Mouse (Mus musculus): ENCODE results near the gene Zfp704. TPM values are rescaled to one million over a fixed set of nuclear protein-coding genes. Genes with fewer than 3 reads are reported as not detected.

The Zfp704 gene
- polyA plus RNA-seq, 1 experiment from 2014 or later: 10.2 TPM

DNA sequence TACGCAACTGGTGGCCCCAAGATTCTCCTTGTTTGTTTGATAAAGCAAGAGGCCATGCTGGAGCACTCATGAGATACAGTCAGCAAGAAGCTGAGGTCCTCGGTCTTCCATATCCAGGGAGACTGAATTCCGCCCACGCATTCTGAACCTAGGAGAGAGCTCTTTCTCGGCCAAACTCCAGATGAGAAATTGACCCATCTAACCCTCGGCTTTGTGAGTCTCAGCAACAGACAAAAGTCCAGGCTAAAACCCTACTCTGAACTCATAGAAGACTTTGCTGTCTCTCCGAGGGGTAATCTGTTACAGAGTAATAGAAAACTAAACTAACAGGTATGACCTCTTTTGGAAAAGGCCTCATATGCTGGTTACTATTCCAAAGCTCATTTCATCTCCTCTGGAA lies 4.9 kb downstream of the Zfp704 start:
- Histone ChIP-seq H3K9me3 (ENCODE audit: control insufficient read depth, low read length) (no peaks in the 10 kb centered on the region), H3K4me3 (ENCODE audit: low read depth, low read length) (no peak overlapping the region), H3K27me3 (ENCODE audit: control insufficient read depth, insufficient read depth, low read length) (no peaks in the 10 kb centered on the region), H3K9ac (ENCODE audit: low read length) (no peak overlapping the region), H3K36me3 (ENCODE audit: control insufficient read depth, insufficient read depth, low read length) (no peaks in the 10 kb centered on the region), H3K27ac (replicated peaks; ENCODE audit: low read depth, low read length) (no peak overlapping the region), H3K4me2 (ENCODE audit: low read depth, severe bottlenecking) (no peak overlapping the region), H3K4me1 (ENCODE audit: control insufficient read depth, insufficient read depth, low read length) (peaks cover 19% of the 10 kb centered on the region)
- ATAC-seq (ENCODE audit: insufficient number of reproducible peaks, low FRiP score, low TSS enrichment, low read depth): no peak
- WGBS: 88% methylated on average over 7 of the region's 7 CpGs
- DNase-seq (ENCODE audit: low spot score): no peak

DNA sequence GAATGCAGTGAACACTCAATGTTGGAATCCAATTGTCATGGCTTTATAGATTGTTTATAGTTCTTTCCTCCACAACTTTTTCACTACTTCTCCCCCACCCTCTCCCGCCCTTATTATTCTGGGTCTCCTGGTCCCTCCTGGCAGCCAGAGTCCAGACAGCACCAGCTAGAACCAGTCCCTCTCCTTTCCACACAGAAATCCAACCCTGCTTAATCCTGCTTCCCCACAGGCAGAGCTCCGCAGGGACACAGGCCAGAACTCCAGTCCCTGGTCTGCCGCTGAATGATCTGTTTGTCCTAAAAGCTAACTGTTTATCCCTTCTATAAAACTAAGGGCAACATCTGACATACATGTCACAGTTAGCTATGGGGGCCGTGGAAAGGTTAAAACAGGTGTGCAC lies 6.0 kb downstream of the Zfp704 start:
- no peak overlapping the region for H3K4me3 ChIP-seq (ENCODE audit: low read depth, low read length)
- no peaks in the 10 kb centered on the region for H3K36me3 ChIP-seq (ENCODE audit: control insufficient read depth, insufficient read depth, low read length)
- H3K9ac ChIP-seq (ENCODE audit: low read length): no peak overlapping the region
- H3K27me3 ChIP-seq (ENCODE audit: control insufficient read depth, insufficient read depth, low read length): no peaks in the 10 kb centered on the region
- DNase-seq (ENCODE audit: low spot score) (no peak), ATAC-seq (ENCODE audit: insufficient number of reproducible peaks, low FRiP score, low TSS enrichment, low read depth) (no peak)
- no peaks in the 10 kb centered on the region for H3K9me3 ChIP-seq (ENCODE audit: control insufficient read depth, low read length)
- H3K27ac ChIP-seq (replicated peaks; ENCODE audit: low read depth, low read length): no peak overlapping the region
- peaks cover 19% of the 10 kb centered on the region for H3K4me1 ChIP-seq (ENCODE audit: control insufficient read depth, insufficient read depth, low read length)
- 80% methylated on average over 4 of the region's 4 CpGs for WGBS
- no peak overlapping the region for H3K4me2 ChIP-seq (ENCODE audit: low read depth, severe bottlenecking)

DNA sequence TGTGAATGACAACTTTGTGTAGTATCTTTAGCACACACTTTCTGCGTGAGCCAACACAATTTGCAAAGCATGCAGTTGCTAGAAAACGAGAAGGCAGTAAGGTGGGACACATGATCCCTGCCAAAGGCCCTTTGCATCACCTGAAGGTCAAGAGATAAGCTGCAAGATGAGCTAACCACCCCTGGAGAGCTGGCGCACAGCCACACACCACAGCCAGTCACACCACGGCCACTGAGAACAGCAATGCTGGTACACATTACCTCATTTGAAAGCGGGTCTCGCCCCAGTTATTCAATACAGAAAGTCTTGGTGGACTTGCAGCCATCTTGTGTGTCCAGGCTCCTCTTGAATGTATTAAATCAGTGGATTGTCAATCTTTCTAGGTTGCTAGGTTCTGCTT lies 9.3 kb downstream of the Zfp704 start:
- Histone ChIP-seq H3K4me3 (ENCODE audit: low read depth, low read length) (no peak overlapping the region), H3K9me3 (ENCODE audit: control insufficient read depth, low read length) (no peaks in the 10 kb centered on the region), H3K36me3 (ENCODE audit: control insufficient read depth, insufficient read depth, low read length) (no peaks in the 10 kb centered on the region), H3K27me3 (ENCODE audit: control insufficient read depth, insufficient read depth, low read length) (no peaks in the 10 kb centered on the region), H3K4me2 (ENCODE audit: low read depth, severe bottlenecking) (no peak overlapping the region), H3K4me1 (ENCODE audit: control insufficient read depth, insufficient read depth, low read length) (peaks cover 14% of the 10 kb centered on the region), H3K27ac (replicated peaks; ENCODE audit: low read depth, low read length) (no peak overlapping the region), H3K9ac (ENCODE audit: low read length) (no peak overlapping the region)
- ATAC-seq (ENCODE audit: insufficient number of reproducible peaks, low FRiP score, low TSS enrichment, low read depth) (no peak), DNase-seq (ENCODE audit: low spot score) (no peak)
- 85% methylated on average over 6 of the region's 6 CpGs for whole genome bisulfite sequencing

DNA sequence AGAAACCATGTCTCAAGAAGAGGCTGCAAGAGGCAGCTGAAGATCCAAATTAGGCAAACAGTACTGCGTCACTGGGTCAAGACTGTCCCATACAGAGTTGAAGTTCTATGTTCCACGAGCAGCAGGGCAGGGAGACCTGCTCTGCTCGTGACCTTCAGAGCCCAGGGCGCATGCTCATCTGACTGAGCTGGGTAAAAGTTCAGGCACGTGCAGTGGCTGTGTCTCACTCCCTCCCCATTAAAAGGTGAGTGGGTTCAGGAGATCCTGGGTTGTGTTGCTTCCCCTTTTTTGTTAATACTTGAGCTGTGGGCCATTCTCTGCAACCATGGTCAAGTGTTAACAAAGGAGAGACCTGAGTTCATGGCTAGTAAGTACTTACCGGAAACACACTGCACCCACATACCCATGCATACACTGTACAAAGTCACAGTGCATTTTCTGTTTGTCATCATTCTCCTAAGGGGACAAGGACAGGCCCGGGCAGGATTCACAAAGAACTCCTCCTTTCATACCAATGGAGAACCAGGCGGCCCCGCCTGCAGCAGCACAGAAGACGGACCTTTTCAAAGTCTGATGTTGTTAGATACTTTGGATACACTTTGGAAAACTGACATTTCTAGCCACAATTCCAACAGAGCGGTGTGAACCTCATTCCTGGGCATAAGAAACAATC lies 10.0 kb downstream of the Zfp704 start:
- Histone ChIP-seq H3K27ac (replicated peaks; ENCODE audit: low read depth, low read length) (no peak overlapping the region), H3K4me2 (ENCODE audit: low read depth, severe bottlenecking) (no peak overlapping the region), H3K4me3 (ENCODE audit: low read depth, low read length) (no peak overlapping the region), H3K9me3 (ENCODE audit: control insufficient read depth, low read length) (no peaks in the 10 kb centered on the region), H3K4me1 (ENCODE audit: control insufficient read depth, insufficient read depth, low read length) (peaks cover 13% of the 10 kb centered on the region; the same call in 1 of the 2 replicates), H3K9ac (ENCODE audit: low read length) (no peak overlapping the region), H3K36me3 (ENCODE audit: control insufficient read depth, insufficient read depth, low read length) (no peaks in the 10 kb centered on the region), H3K27me3 (ENCODE audit: control insufficient read depth, insufficient read depth, low read length) (no peaks in the 10 kb centered on the region)
- 83% methylated on average over 11 of the region's 11 CpGs for WGBS
- DNase-seq (ENCODE audit: low spot score): no peak
- no peak for ATAC-seq (ENCODE audit: insufficient number of reproducible peaks, low FRiP score, low TSS enrichment, low read depth)

- H3K27ac ChIP-seq (replicated peaks; ENCODE audit: low read depth, low read length): no peak overlapping the region
- ATAC-seq (ENCODE audit: insufficient number of reproducible peaks, low FRiP score, low TSS enrichment, low read depth): no peak
These were observed 11.8 kb downstream of the Zfp704 start for GRCm38 (mm10) chr3:9598061-9598460.

DNA sequence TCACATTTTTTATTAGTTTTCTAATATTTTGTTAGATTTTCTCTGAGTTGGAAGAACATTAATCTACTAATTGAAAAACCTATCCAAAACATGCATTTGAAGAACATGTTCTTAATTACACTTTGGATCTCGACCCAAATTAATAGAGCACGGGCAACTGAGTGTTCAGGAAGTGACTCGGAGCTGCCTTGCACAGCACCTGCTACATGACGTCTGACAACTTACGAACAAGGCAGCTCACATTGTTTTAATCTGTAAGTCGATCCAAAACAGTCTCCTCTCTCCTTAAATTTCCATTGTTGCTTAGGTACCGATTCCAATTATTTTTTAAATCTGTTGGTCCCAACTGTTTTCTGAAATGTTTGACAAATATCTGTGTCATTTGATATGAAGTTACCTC lies 15.4 kb downstream of the Zfp704 start:
- H3K27ac ChIP-seq (replicated peaks; ENCODE audit: low read depth, low read length): no peak overlapping the region
- no peaks in the 10 kb centered on the region for H3K27me3 ChIP-seq (ENCODE audit: control insufficient read depth, insufficient read depth, low read length)
- no peak for DNase-seq (ENCODE audit: low spot score)
- H3K4me2 ChIP-seq (ENCODE audit: low read depth, severe bottlenecking): no peak overlapping the region
- no peak overlapping the region for H3K4me3 ChIP-seq (ENCODE audit: low read depth, low read length)
- no peak overlapping the region for H3K9ac ChIP-seq (ENCODE audit: low read length)
- ATAC-seq (ENCODE audit: insufficient number of reproducible peaks, low FRiP score, low TSS enrichment, low read depth): no peak
- H3K4me1 ChIP-seq (ENCODE audit: control insufficient read depth, insufficient read depth, low read length): peaks cover 7% of the 10 kb centered on the region; the same call in 1 of the 2 replicates
- WGBS: 42% methylated on average over 7 of the region's 7 CpGs
- H3K36me3 ChIP-seq (ENCODE audit: control insufficient read depth, insufficient read depth, low read length): no peaks in the 10 kb centered on the region
- no peaks in the 10 kb centered on the region for H3K9me3 ChIP-seq (ENCODE audit: control insufficient read depth, low read length)

More at GRCm38 (mm10) chr3:9598061-9598460, 11.8 kb downstream of the Zfp704 start:
- Histone ChIP-seq H3K36me3 (ENCODE audit: control insufficient read depth, insufficient read depth, low read length) (no peaks in the 10 kb centered on the region), H3K4me3 (ENCODE audit: low read depth, low read length) (no peak overlapping the region), H3K9ac (ENCODE audit: low read length) (no peak overlapping the region), H3K27me3 (ENCODE audit: control insufficient read depth, insufficient read depth, low read length) (no peaks in the 10 kb centered on the region), H3K4me1 (ENCODE audit: control insufficient read depth, insufficient read depth, low read length) (peaks cover 7% of the 10 kb centered on the region; the same call in 1 of the 2 replicates), H3K4me2 (ENCODE audit: low read depth, severe bottlenecking) (no peak overlapping the region), H3K9me3 (ENCODE audit: control insufficient read depth, low read length) (no peaks in the 10 kb centered on the region)
- DNase-seq (ENCODE audit: low spot score): no peak
- WGBS: 92% methylated on average over 3 of the region's 3 CpGs

GRCm38 (mm10) chr3:9593832-9594231 lies 16.1 kb downstream of the Zfp704 start:
- 85% methylated on average over 2 of the region's 2 CpGs for WGBS
- no peak for DNase-seq (ENCODE audit: low spot score)
- no peak overlapping the region for H3K27ac ChIP-seq (replicated peaks; ENCODE audit: low read depth, low read length)
- no peaks in the 10 kb centered on the region for H3K27me3 ChIP-seq (ENCODE audit: control insufficient read depth, insufficient read depth, low read length)
- H3K9me3 ChIP-seq (ENCODE audit: control insufficient read depth, low read length): no peaks in the 10 kb centered on the region
- H3K4me1 ChIP-seq (ENCODE audit: control insufficient read depth, insufficient read depth, low read length): peaks cover 7% of the 10 kb centered on the region; the same call in 1 of the 2 replicates
- H3K4me2 ChIP-seq (ENCODE audit: low read depth, severe bottlenecking): no peak overlapping the region
- ATAC-seq (ENCODE audit: insufficient number of reproducible peaks, low FRiP score, low TSS enrichment, low read depth): no peak
- no peak overlapping the region for H3K4me3 ChIP-seq (ENCODE audit: low read depth, low read length)
- no peaks in the 10 kb centered on the region for H3K36me3 ChIP-seq (ENCODE audit: control insufficient read depth, insufficient read depth, low read length)
- no peak overlapping the region for H3K9ac ChIP-seq (ENCODE audit: low read length)

DNA sequence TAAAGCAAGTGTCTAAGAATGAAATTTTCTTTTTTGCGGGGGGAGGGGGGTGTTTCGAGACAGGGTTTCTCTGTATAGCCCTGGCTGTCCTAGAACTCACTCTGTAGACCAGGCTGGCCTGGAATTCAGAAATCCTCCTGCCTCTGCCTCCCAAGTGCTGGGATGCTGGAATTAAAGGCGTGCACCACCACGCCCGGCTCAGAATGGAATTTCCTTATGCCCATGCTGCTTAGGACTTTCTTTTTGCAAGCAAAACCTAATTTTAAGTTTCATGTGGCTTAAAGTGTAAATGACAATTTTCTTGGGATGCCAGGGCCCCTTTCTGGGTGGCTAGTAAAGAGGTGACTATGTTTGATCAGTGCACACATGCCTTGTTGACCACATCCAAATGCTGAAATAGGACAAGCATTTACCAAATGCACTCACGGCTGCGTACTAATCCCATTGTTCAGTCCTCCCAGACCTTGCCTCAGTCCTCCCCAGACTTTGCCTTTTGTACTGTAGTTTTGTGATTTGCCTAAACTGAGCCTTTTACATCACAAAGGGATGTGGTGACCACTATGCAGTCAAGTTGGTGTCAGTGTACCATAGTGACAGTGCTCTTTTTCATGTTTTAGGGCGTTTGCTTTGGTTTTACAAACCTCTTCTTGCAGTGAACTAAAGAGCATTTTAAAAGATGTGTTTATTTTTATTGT lies 18.3 kb downstream of the Zfp704 start:
- Histone ChIP-seq H3K9ac (ENCODE audit: low read length) (no peak overlapping the region), H3K4me2 (ENCODE audit: low read depth, severe bottlenecking) (no peak overlapping the region), H3K36me3 (ENCODE audit: control insufficient read depth, insufficient read depth, low read length) (no peaks in the 10 kb centered on the region), H3K4me1 (ENCODE audit: control insufficient read depth, insufficient read depth, low read length) (peaks cover 7% of the 10 kb centered on the region; the same call in 1 of the 2 replicates), H3K9me3 (ENCODE audit: control insufficient read depth, low read length) (no peaks in the 10 kb centered on the region), H3K27me3 (ENCODE audit: control insufficient read depth, insufficient read depth, low read length) (no peaks in the 10 kb centered on the region), H3K4me3 (ENCODE audit: low read depth, low read length) (no peak overlapping the region), H3K27ac (replicated peaks; ENCODE audit: low read depth, low read length) (no peak overlapping the region)
- WGBS: 92% methylated on average over 8 of the region's 8 CpGs
- DNase-seq (ENCODE audit: low spot score) (no peak), ATAC-seq (ENCODE audit: insufficient number of reproducible peaks, low FRiP score, low TSS enrichment, low read depth) (no peak)
